Mouse (Mus musculus): ENCODE results near the gene Drc3.

GRCm38 (mm10) chr11:60323731-60324130 is 29.4 kb upstream of the Drc3 start:
- TF ChIP-seq CTCF (IDR thresholded peaks at IDR 0.05; ENCODE audit: low read depth, low read length), result no peak
- no peak for TF ChIP-seq POLR2A (IDR thresholded peaks at IDR 0.05; ENCODE audit: insufficient read depth, low read length)

Data from ES-Bruce4 (cell line).